Comparison of ENCODE assay signal across 8 mouse cellular contexts in the genomic region with DNA sequence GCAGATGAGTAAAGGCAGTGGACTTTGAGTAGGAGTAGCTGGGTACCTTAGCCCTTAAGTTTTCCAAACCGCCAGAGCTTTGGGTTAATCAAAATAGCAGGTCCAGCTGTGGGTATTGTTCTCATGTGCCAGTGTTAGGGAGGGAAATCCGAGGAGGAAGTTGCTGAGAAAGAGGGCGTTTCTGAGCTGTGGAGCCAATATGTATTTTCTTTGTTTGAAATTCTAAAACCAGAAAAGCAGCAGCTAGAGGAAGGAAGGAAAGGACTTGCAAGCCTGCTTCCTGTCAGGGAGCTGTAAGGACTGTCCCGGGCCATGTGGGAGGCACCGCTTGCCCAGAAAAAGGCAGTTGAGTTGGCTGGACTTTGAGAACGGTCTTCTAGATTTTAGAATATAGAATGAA. TPM values are rescaled to one million over a fixed set of nuclear protein-coding genes. Genes with fewer than 3 reads are reported as not detected.
DNase-seq lines count a peak whose midpoint lies in the region; ATAC-seq and TF ChIP-seq lines count a peak whose summit lies in the region.

No protein-coding gene starts in this region.

- peak; percentile 65 for DNase-seq in A20 (ENCODE audit: low read depth, low spot score)
- no peak for DNase-seq in forebrain, embryonic 14.5 days (ENCODE audit: low spot score)
- no peak for DNase-seq in hindbrain, embryonic 14.5 days (ENCODE audit: low spot score)
- DNase-seq in liver, embryonic 11.5 days (ENCODE audit: low spot score), result no peak
- no peak for DNase-seq in urinary bladder, adult 2 months (ENCODE audit: low spot score)
- no peak for DNase-seq in cerebellum, adult 2 months

- no peaks in the 10 kb centered on the region for H3K36me3 ChIP-seq in forebrain, embryonic 14.5 days (ENCODE audit: control insufficient read depth, insufficient read depth, low read length)
- H3K36me3 ChIP-seq in hindbrain, embryonic 14.5 days (replicated peaks; ENCODE audit: control insufficient read depth, insufficient read depth), result no peaks in the 10 kb centered on the region
- peaks cover 8% of the 10 kb centered on the region; the same call in 1 of the 2 replicates for H3K36me3 ChIP-seq in liver, embryonic 11.5 days (ENCODE audit: control insufficient read depth, insufficient read depth, low read length)

- peak overlapping the region; percentile 47 for H3K9ac ChIP-seq in forebrain, embryonic 14.5 days (ENCODE audit: low read length)
- H3K9ac ChIP-seq in hindbrain, embryonic 14.5 days, result peak overlapping the region; percentile 81
- H3K9ac ChIP-seq in liver, embryonic 11.5 days (ENCODE audit: low read depth, low read length), result peak overlapping the region; percentile 97

- H3K4me1 ChIP-seq in forebrain, embryonic 14.5 days (ENCODE audit: control insufficient read depth, insufficient read depth, low read length), result peaks cover 21% of the 10 kb centered on the region
- H3K4me1 ChIP-seq in hindbrain, embryonic 14.5 days (replicated peaks; ENCODE audit: control insufficient read depth, insufficient read depth, low read length), result peaks cover 21% of the 10 kb centered on the region
- H3K4me1 ChIP-seq in liver, embryonic 11.5 days (replicated peaks; ENCODE audit: control insufficient read depth, insufficient read depth, low read length), result peaks cover 20% of the 10 kb centered on the region
- peaks cover 13% of the 10 kb centered on the region; the same call in 1 of the 2 replicates for H3K4me1 ChIP-seq in cerebellum, adult 2 months (ENCODE audit: control insufficient read depth, insufficient read depth, low read length)

- TF ChIP-seq POLR2A in cerebellum, adult 2 months (IDR thresholded peaks at IDR 0.05; ENCODE audit: borderline replicate concordance, insufficient read depth, low read length), result no peak

- peak; percentile 9 for ATAC-seq in activated CD4-positive, CD25-positive, alpha-beta regulatory T cell, adult 4 months
- no peak for ATAC-seq in forebrain, embryonic 14.5 days
- ATAC-seq in hindbrain, embryonic 14.5 days (ENCODE audit: low FRiP score), result no peak
- no peak for ATAC-seq in liver, embryonic 11.5 days (replicated peaks; ENCODE audit: low FRiP score)
- ATAC-seq in monocyte, adult 5-6 weeks (replicated peaks; ENCODE audit: insufficient number of reproducible peaks, low FRiP score, low TSS enrichment, poor library complexity, severe bottlenecking), result peak; percentile 59

- 24% methylated on average over 6 of the region's 6 CpGs for WGBS in forebrain, embryonic 14.5 days
- WGBS in hindbrain, embryonic 14.5 days, result 26% methylated on average over 6 of the region's 6 CpGs
- WGBS in liver, embryonic 11.5 days, result 12% methylated on average over 6 of the region's 6 CpGs
- WGBS in cerebellum, adult 2 months, result 24% methylated on average over 6 of the region's 6 CpGs

- H3K27ac ChIP-seq in forebrain, embryonic 14.5 days (ENCODE audit: low read depth, low read length), result peak overlapping the region; percentile 27; the same call in 1 of the 2 replicates
- peak overlapping the region; percentile 77 for H3K27ac ChIP-seq in hindbrain, embryonic 14.5 days
- H3K27ac ChIP-seq in liver, embryonic 11.5 days (ENCODE audit: low read depth, low read length), result peak overlapping the region; percentile 88; the same call in 1 of the 2 replicates
- no peak overlapping the region for H3K27ac ChIP-seq in cerebellum, adult 2 months (ENCODE audit: insufficient read depth, low read length)

- H3K4me2 ChIP-seq in forebrain, embryonic 14.5 days (ENCODE audit: low read length), result peak overlapping the region; percentile 90
- H3K4me2 ChIP-seq in hindbrain, embryonic 14.5 days (replicated peaks), result peak overlapping the region; percentile 72
- H3K4me2 ChIP-seq in liver, embryonic 11.5 days, result peak overlapping the region; percentile 84

- H3K4me3 ChIP-seq in forebrain, embryonic 14.5 days (ENCODE audit: low read depth, low read length), result peak overlapping the region; percentile 97
- peak overlapping the region; percentile 85 for H3K4me3 ChIP-seq in hindbrain, embryonic 14.5 days (replicated peaks; ENCODE audit: low read length)
- peak overlapping the region; percentile 100 for H3K4me3 ChIP-seq in liver, embryonic 11.5 days (ENCODE audit: low read depth, low read length)
- no peak overlapping the region for H3K4me3 ChIP-seq in cerebellum, adult 2 months (replicated peaks; ENCODE audit: insufficient read depth, low read depth, low read length)

- no peaks in the 10 kb centered on the region for H3K27me3 ChIP-seq in forebrain, embryonic 14.5 days (replicated peaks; ENCODE audit: control insufficient read depth, insufficient read depth, low read length)
- no peaks in the 10 kb centered on the region for H3K27me3 ChIP-seq in hindbrain, embryonic 14.5 days (ENCODE audit: control insufficient read depth, insufficient read depth, low read length)
- no peaks in the 10 kb centered on the region for H3K27me3 ChIP-seq in liver, embryonic 11.5 days (replicated peaks; ENCODE audit: control insufficient read depth, insufficient read depth, low read length)
- no peaks in the 10 kb centered on the region for H3K27me3 ChIP-seq in cerebellum, adult 2 months (ENCODE audit: control insufficient read depth, insufficient read depth, low read length)

- TF ChIP-seq CTCF in cerebellum, adult 2 months (IDR thresholded peaks at IDR 0.05; ENCODE audit: borderline replicate concordance, insufficient read depth, low read depth, low read length), result no peak

- H3K9me3 ChIP-seq in forebrain, embryonic 14.5 days (replicated peaks; ENCODE audit: control insufficient read depth, low read length), result no peaks in the 10 kb centered on the region
- no peaks in the 10 kb centered on the region for H3K9me3 ChIP-seq in hindbrain, embryonic 14.5 days (ENCODE audit: control insufficient read depth, low read length)
- H3K9me3 ChIP-seq in liver, embryonic 11.5 days (ENCODE audit: control insufficient read depth, low read length), result no peaks in the 10 kb centered on the region

RNA-seq across cellular contexts. Expression of a gene that starts 1.7 kb away (rescaled TPM):
- 100 to 1,000 TPM in 1 of 2 experiments, 10 to 100 TPM in 1; 83.0 to 104 TPM for polyA plus RNA-seq in activated CD4-positive, CD25-positive, alpha-beta regulatory T cell, adult 4 months (2017; shearing (Covaris generic))
- polyA plus RNA-seq in forebrain, embryonic 14.5 days (2014; fragmentation: Nextera tagmentation; extraction: Ambion mirVana), result 28.3 and 30.4 TPM in 2 replicates
- 21.0 and 23.9 TPM in 2 replicates for polyA plus RNA-seq in hindbrain, embryonic 14.5 days (2014; fragmentation: Nextera tagmentation; extraction: Ambion mirVana)
- polyA plus RNA-seq in liver, embryonic 11.5 days (2014; fragmentation: Nextera tagmentation; extraction: Ambion mirVana), result 32.1 and 42.2 TPM in 2 replicates
- 66.9 to 107 TPM (median 85.9 TPM) in 3 replicates for total RNA-seq in monocyte, adult 5-6 weeks (2017)
- polyA plus RNA-seq in urinary bladder, adult 2 months (2012; rRNA removed), result 44.4 and 59.3 TPM in 2 replicates
- 15.0 and 16.3 TPM in 2 replicates for polyA plus RNA-seq in cerebellum, adult 2 months (2012; rRNA removed)

Comparison
In these comparisons a context has a peak if more than half of its experiments do, and no peak if none do; other contexts are left out.
1. ATAC-seq: peak in activated CD4-positive, CD25-positive, alpha-beta regulatory T cell, adult 4 months (single experiment) and monocyte, adult 5-6 weeks (single experiment); none in forebrain, embryonic 14.5 days (single experiment), hindbrain, embryonic 14.5 days (single experiment) and liver, embryonic 11.5 days (single experiment).
2. H3K9ac ChIP-seq: peak in every context shown above with its lines; median percentile 97 in liver, embryonic 11.5 days; 81 in hindbrain, embryonic 14.5 days; 47 in forebrain, embryonic 14.5 days.
3. Peak in every context shown above with its lines, with median percentiles within 50 percentile points of each other: H3K4me2 ChIP-seq.